Mouse (Mus musculus): ENCODE measurements around the gene Serinc2.

- TF ChIP-seq CTCF (IDR thresholded peaks at IDR 0.05; ENCODE audit: low read depth) (no peak), EP300 (IDR thresholded peaks at IDR 0.05; ENCODE audit: low read depth) (no peak)
Measured at GRCm38 (mm10) chr4:130213197-130213596, 65.8 kb downstream of the Serinc2 start.

Data from heart, postnatal 0 days (tissue).